Mouse (Mus musculus): Measurements from ENCODE around the gene Tln2.

The Tln2 gene

GRCm38 (mm10) chr9:67208420-67208819 lies 351.1 kb downstream of the Tln2 start:
- no peak for DNase-seq (ENCODE audit: low spot score)

GRCm38 (mm10) chr9:67205175-67205574 lies 354.3 kb downstream of the Tln2 start:
- no peak for DNase-seq (ENCODE audit: low spot score)

GRCm38 (mm10) chr9:67196609-67197008 lies 362.9 kb downstream of the Tln2 start:
- no peak for DNase-seq (ENCODE audit: low spot score)

- no peak for DNase-seq (ENCODE audit: low spot score)
These were observed 364.2 kb downstream of the Tln2 start for GRCm38 (mm10) chr9:67195306-67195705.

GRCm38 (mm10) chr9:67191488-67192331 lies 367.8 kb downstream of the Tln2 start:
- DNase-seq (ENCODE audit: low spot score): no peak

- DNase-seq (ENCODE audit: low spot score): no peak
These were observed 371.8 kb downstream of the Tln2 start for GRCm38 (mm10) chr9:67187686-67188085.

GRCm38 (mm10) chr9:67187182-67187581 lies 372.3 kb downstream of the Tln2 start:
- no peak for DNase-seq (ENCODE audit: low spot score)

GRCm38 (mm10) chr9:67184556-67184955 lies 374.9 kb downstream of the Tln2 start:
- DNase-seq (ENCODE audit: low spot score): no peak

GRCm38 (mm10) chr9:67183520-67183919 lies 376.0 kb downstream of the Tln2 start:
- no peak for DNase-seq (ENCODE audit: low spot score)

- no peak for DNase-seq (ENCODE audit: low spot score)
These were observed 377.5 kb downstream of the Tln2 start for GRCm38 (mm10) chr9:67182006-67182405.

GRCm38 (mm10) chr9:67178709-67179108 lies 380.8 kb downstream of the Tln2 start:
- DNase-seq (ENCODE audit: low spot score): no peak

- DNase-seq (ENCODE audit: low spot score): no peak
These were observed 381.3 kb downstream of the Tln2 start for GRCm38 (mm10) chr9:67178203-67178602.

- no peak for DNase-seq (ENCODE audit: low spot score)
These were observed 383.4 kb downstream of the Tln2 start for GRCm38 (mm10) chr9:67176073-67176472.

GRCm38 (mm10) chr9:67173816-67174215 lies 385.7 kb downstream of the Tln2 start:
- DNase-seq (ENCODE audit: low spot score): no peak

- DNase-seq (ENCODE audit: low spot score): no peak
These were observed 386.3 kb downstream of the Tln2 start for GRCm38 (mm10) chr9:67173154-67173553.

- no peak for DNase-seq (ENCODE audit: low spot score)
These were observed 388.1 kb downstream of the Tln2 start for GRCm38 (mm10) chr9:67171409-67171808.

- DNase-seq (ENCODE audit: low spot score): no peak
These were observed 388.7 kb downstream of the Tln2 start for GRCm38 (mm10) chr9:67170759-67171158.

- DNase-seq (ENCODE audit: low spot score): no peak
These were observed 389.5 kb downstream of the Tln2 start for GRCm38 (mm10) chr9:67170047-67170446.

Data from ovary, postnatal 10 days (tissue).